Mouse (Mus musculus) kidney, embryonic 16.5 days (tissue): ENCODE data around the gene Apoa5. TPM values are rescaled to one million over a fixed set of nuclear protein-coding genes. Genes with fewer than 3 reads are reported as not detected.
A peak's percentile ranks its signal among the peaks of the same experiment; 100 is the strongest.
"Not testable (repeated sequence)": the region's sequence is repeated elsewhere in the genome, so short reads cannot be mapped to it uniquely, and the experiment has no call there.

Source experiments
- ATAC-seq: fragments of 200-750 bp; cut with Nextera tagmentation; 2 replicates; pipeline ENCODE4 v1.8.0; 2017; ENCODE audit warnings: moderate TSS enrichment; ENCODE audit not compliant: low FRiP score, low TSS enrichment
- H3K27ac ChIP-seq: fragments of 300-500 bp; sonication (generic); 2 replicates; pipeline ENCODE4 v1.5.1; 2014; ENCODE audit warnings: low read length
- H3K27me3 ChIP-seq: fragments of 300-500 bp; sonication (generic); 2 replicates; pipeline ENCODE4 v1.6.1; 2014; ENCODE audit warnings: low read length, control low read depth, mixed read lengths; ENCODE audit not compliant: insufficient read depth
- H3K36me3 ChIP-seq: fragments of 300-500 bp; sonication (generic); 2 replicates; pipeline ENCODE4 v1.6.1; 2014; ENCODE audit warnings: low read length, control low read depth, mixed read lengths; ENCODE audit not compliant: insufficient read depth
- H3K4me1 ChIP-seq: fragments of 300-500 bp; sonication (generic); 2 replicates; pipeline ENCODE4 v1.6.1; 2014; ENCODE audit warnings: low read length, control low read depth, mixed read lengths; ENCODE audit not compliant: insufficient read depth
- H3K4me2 ChIP-seq: fragments of 300-500 bp; sonication (generic); replicated peaks from 2 replicates; pipeline ENCODE4 v1.6.1; 2014; ENCODE audit warnings: low read depth, low read length
- H3K4me3 ChIP-seq: fragments of 300-500 bp; sonication (generic); 2 replicates; pipeline ENCODE4 v1.5.1; 2014; ENCODE audit warnings: mild to moderate bottlenecking, low read length
- H3K9ac ChIP-seq: fragments of 300-500 bp; sonication (generic); replicated peaks from 2 replicates; pipeline ENCODE4 v1.6.1; 2014; ENCODE audit warnings: low read length
- H3K9me3 ChIP-seq: fragments of 300-500 bp; sonication (generic); 2 replicates; pipeline ENCODE4 v1.6.1; 2016; ENCODE audit warnings: low read length, control low read depth
- WGBS: fragments of 180-500 bp; shearing (Covaris S2); extraction: QIAGEN DNeasy Blood & Tissue Kit; methylation state at CpG from one replicate; pipeline ENCODE4 v1.1.7; 2014; 5-methylcytosine and 5-hydroxymethylcytosine counted together
- polyA plus RNA-seq: library from polyadenylated mRNA; unstranded; fragments of >200 nt; fragmentation: Nextera tagmentation; extraction: Ambion mirVana; gene quantifications from 2 replicates; pipeline ENCODE4 v1.2.1, GENCODE M21; 2015

Apoa5 gene
- polyA plus RNA-seq, 1 experiment from 2014 or later: not detected

GRCm38 (mm10) chr9:46298381-46298780 lies 29.9 kb downstream of the Apoa5 start:
- no peaks in the 10 kb centered on the region for H3K27me3 ChIP-seq
- no peak for ATAC-seq
- 62% methylated on average over 4 of the region's 4 CpGs for WGBS
- H3K9me3 ChIP-seq: no peaks in the 10 kb centered on the region
- no peak overlapping the region for H3K9ac ChIP-seq
- no peak overlapping the region for H3K27ac ChIP-seq
- H3K4me3 ChIP-seq: no peak overlapping the region
- H3K36me3 ChIP-seq: peaks cover 28% of the 10 kb centered on the region; the same call in 1 of the 2 replicates
- H3K4me1 ChIP-seq: no peaks in the 10 kb centered on the region
- H3K4me2 ChIP-seq: no peak overlapping the region

- 6% methylated on average over 2 of the region's 2 CpGs for WGBS
- H3K27me3 ChIP-seq: no peaks in the 10 kb centered on the region
Measured at GRCm38 (mm10) chr9:46302142-46302541, 33.7 kb downstream of the Apoa5 start.

GRCm38 (mm10) chr9:46309121-46309520 lies 40.7 kb downstream of the Apoa5 start:
- peaks cover 5% of the 10 kb centered on the region; the same call in 1 of the 2 replicates for H3K4me1 ChIP-seq
- H3K27me3 ChIP-seq: no peaks in the 10 kb centered on the region
- no peaks in the 10 kb centered on the region for H3K36me3 ChIP-seq
- no peak overlapping the region for H3K9ac ChIP-seq
- no peak for ATAC-seq
- no peak overlapping the region for H3K4me3 ChIP-seq
- no peaks in the 10 kb centered on the region for H3K9me3 ChIP-seq
- no peak overlapping the region for H3K4me2 ChIP-seq
- H3K27ac ChIP-seq: no peak overlapping the region
- 8% methylated on average over 7 of the region's 7 CpGs for WGBS

More at GRCm38 (mm10) chr9:46302142-46302541, 33.7 kb downstream of the Apoa5 start:
- Histone ChIP-seq H3K27ac (no peak overlapping the region), H3K9ac (no peak overlapping the region), H3K4me1 (no peaks in the 10 kb centered on the region), H3K36me3 (peaks cover 22% of the 10 kb centered on the region; the same call in 1 of the 2 replicates), H3K4me2 (no peak overlapping the region), H3K9me3 (no peaks in the 10 kb centered on the region), H3K4me3 (no peak overlapping the region)
- ATAC-seq: no peak

GRCm38 (mm10) chr9:46314507-46314906 lies 46.1 kb downstream of the Apoa5 start:
- Histone ChIP-seq H3K4me1 (no peaks in the 10 kb centered on the region), H3K36me3 (no peaks in the 10 kb centered on the region), H3K4me2 (no peak overlapping the region), H3K27ac (no peak overlapping the region), H3K9me3 (0 out of 2 replicates have a peak, but pooled peaks cover 1% of the 10 kb centered on the region), H3K9ac (no peak overlapping the region), H3K4me3 (no peak overlapping the region), H3K27me3 (no peaks in the 10 kb centered on the region)
- ATAC-seq: 0 out of 2 replicates have a peak, but pooled peaks have one; percentile 54
- WGBS: 12% methylated on average over 4 of the region's 4 CpGs

GRCm38 (mm10) chr9:46314921-46315320 lies 46.5 kb downstream of the Apoa5 start:
- WGBS: 40% methylated on average over 2 of the region's 2 CpGs
- Histone ChIP-seq H3K9me3 (0 out of 2 replicates have a peak, but pooled peaks cover 5% of the 10 kb centered on the region), H3K9ac (no peak overlapping the region), H3K4me1 (no peaks in the 10 kb centered on the region), H3K27ac (no peak overlapping the region), H3K4me3 (no peak overlapping the region), H3K4me2 (no peak overlapping the region), H3K27me3 (no peaks in the 10 kb centered on the region), H3K36me3 (no peaks in the 10 kb centered on the region)
- no peak for ATAC-seq

- no peaks in the 10 kb centered on the region for H3K27me3 ChIP-seq
- ATAC-seq: 0 out of 2 replicates have a peak, but pooled peaks have one; percentile 30
- no peak overlapping the region for H3K27ac ChIP-seq
- no peak overlapping the region for H3K9ac ChIP-seq
- H3K4me2 ChIP-seq: no peak overlapping the region
- H3K36me3 ChIP-seq: no peaks in the 10 kb centered on the region
- 39% methylated on average over 11 of the region's 11 CpGs for WGBS
- 0 out of 2 replicates have a peak, but pooled peaks cover 6% of the 10 kb centered on the region for H3K9me3 ChIP-seq
- H3K4me1 ChIP-seq: no peaks in the 10 kb centered on the region
- no peak overlapping the region for H3K4me3 ChIP-seq
Measured at GRCm38 (mm10) chr9:46315807-46316365, 47.5 kb downstream of the Apoa5 start.

- Histone ChIP-seq H3K36me3 (no peaks in the 10 kb centered on the region), H3K27ac (no peak overlapping the region), H3K4me2 (no peak overlapping the region), H3K9me3 (0 out of 2 replicates have a peak, but pooled peaks cover 6% of the 10 kb centered on the region), H3K4me3 (no peak overlapping the region), H3K27me3 (no peaks in the 10 kb centered on the region), H3K9ac (no peak overlapping the region), H3K4me1 (no peaks in the 10 kb centered on the region)
- ATAC-seq: no peak
- WGBS: 27% methylated on average over 5 of the region's 5 CpGs
Measured at GRCm38 (mm10) chr9:46316388-46316787, 48.0 kb downstream of the Apoa5 start.

DNA sequence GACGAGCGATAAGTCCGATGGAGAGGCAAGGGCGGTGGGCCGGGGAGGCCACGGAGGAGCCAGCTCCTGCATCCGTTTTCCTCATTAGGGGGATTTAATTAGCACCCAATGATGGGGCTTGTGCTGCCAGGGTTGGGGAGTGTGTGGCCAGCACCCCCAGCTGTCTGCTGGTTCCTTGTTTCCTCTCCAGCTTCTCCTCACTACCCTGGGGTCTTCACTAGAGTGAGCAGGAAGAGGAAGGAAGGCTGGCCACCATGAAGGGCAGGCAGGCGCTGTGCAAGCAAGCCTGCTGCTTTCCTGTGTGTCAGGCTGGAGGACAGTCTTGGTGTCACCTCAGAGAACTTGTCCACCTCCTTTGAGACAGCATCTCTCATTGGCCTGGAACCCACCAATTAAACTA lies 48.5 kb downstream of the Apoa5 start:
- no peak overlapping the region for H3K27ac ChIP-seq
- H3K27me3 ChIP-seq: no peaks in the 10 kb centered on the region
- no peaks in the 10 kb centered on the region for H3K36me3 ChIP-seq
- no peak overlapping the region for H3K9ac ChIP-seq
- H3K9me3 ChIP-seq: 0 out of 2 replicates have a peak, but pooled peaks cover 6% of the 10 kb centered on the region
- 54% methylated on average over 8 of the region's 8 CpGs for WGBS
- no peak overlapping the region for H3K4me3 ChIP-seq
- no peaks in the 10 kb centered on the region for H3K4me1 ChIP-seq
- ATAC-seq: no peak
- H3K4me2 ChIP-seq: no peak overlapping the region

DNA sequence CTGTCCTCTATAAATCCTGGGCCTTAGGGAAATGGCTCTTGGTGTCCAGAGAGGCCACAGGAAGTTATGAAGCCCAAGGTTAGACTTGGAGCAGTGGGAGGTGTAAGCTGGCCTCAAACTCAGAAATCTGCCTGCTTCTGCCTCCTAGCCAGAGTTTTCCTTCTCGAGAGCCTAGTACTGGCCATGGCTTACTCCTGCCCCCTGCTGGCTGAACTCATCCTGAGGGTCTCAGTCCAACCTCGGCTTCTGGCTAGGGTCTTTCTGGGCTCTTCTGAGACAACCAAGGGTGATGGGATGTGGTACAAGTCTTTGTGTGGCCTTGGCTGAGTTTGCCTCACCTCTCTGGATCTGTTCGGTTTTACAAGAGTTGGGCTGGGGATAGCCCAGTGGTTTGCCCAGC lies 49.5 kb downstream of the Apoa5 start:
- H3K4me3 ChIP-seq: no peak overlapping the region
- H3K9ac ChIP-seq: no peak overlapping the region
- no peak overlapping the region for H3K4me2 ChIP-seq
- WGBS: 92% methylated on average over 3 of the region's 3 CpGs
- no peaks in the 10 kb centered on the region for H3K4me1 ChIP-seq
- no peaks in the 10 kb centered on the region for H3K27me3 ChIP-seq
- ATAC-seq: no peak
- no peaks in the 10 kb centered on the region for H3K36me3 ChIP-seq
- H3K9me3 ChIP-seq: 0 out of 2 replicates have a peak, but pooled peaks cover 6% of the 10 kb centered on the region
- H3K27ac ChIP-seq: no peak overlapping the region

DNA sequence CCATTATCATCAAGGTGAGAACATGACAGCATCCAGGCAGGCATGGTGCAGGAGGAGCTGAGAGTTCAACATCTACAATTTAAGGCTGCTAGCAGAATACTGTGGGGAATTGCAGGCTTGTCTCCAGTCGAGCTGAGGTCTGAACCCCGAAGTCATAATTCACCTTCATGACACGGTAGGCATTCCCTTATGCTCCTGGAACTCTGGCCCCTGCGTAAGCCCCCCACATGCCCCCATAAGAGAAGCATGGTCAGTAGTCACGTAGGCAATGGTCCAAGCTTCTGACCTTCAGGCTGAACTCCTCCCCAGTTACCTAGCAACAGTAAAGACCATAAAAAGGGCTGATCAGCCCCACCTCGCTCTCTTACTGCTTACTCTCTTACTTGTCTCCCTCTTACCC lies 51.5 kb downstream of the Apoa5 start, which contains the start of gene 4931429L15Rik:
Gene 4931429L15Rik (minus strand): TSS at position 101 of the 400 bp plus-strand sequence.
- WGBS: 72% methylated on average over 6 of the region's 6 CpGs
- H3K27ac ChIP-seq, H3K4me1 ChIP-seq, ATAC-seq, H3K27me3 ChIP-seq, H3K4me2 ChIP-seq, H3K4me3 ChIP-seq, H3K9me3 ChIP-seq, H3K36me3 ChIP-seq, H3K9ac ChIP-seq: not testable (repeated sequence)
